Mouse (Mus musculus): ENCODE data around the gene Cd5l. TPM values are rescaled to one million over a fixed set of nuclear protein-coding genes. Genes with fewer than 3 reads are reported as not detected.
A peak's percentile ranks its signal among the peaks of the same experiment; 100 is the strongest.

Gene Cd5l
- polyA plus RNA-seq, 1 experiment from 2014 or later: 0.36 TPM

GRCm38 (mm10) chr3:87409196-87409935 is 51.7 kb downstream of the Cd5l start:
- no peak for ATAC-seq (ENCODE audit: insufficient number of reproducible peaks, low FRiP score, low TSS enrichment, low read depth)
- H3K4me3 ChIP-seq (replicated peaks): no peak overlapping the region
- no peaks in the 10 kb centered on the region for H3K36me3 ChIP-seq
- WGBS: 81% methylated on average over 4 of the region's 4 CpGs
- no peaks in the 10 kb centered on the region for H3K9me3 ChIP-seq (replicated peaks)
- no peaks in the 10 kb centered on the region for H3K27me3 ChIP-seq
- H3K4me2 ChIP-seq (replicated peaks): no peak overlapping the region
- no peak overlapping the region for H3K27ac ChIP-seq (replicated peaks)
- H3K4me1 ChIP-seq: no peaks in the 10 kb centered on the region
- H3K9ac ChIP-seq: no peak overlapping the region

- WGBS: 84% methylated on average over 6 of the region's 6 CpGs
- Histone ChIP-seq H3K4me2 (replicated peaks) (no peak overlapping the region), H3K27ac (replicated peaks) (no peak overlapping the region), H3K27me3 (no peaks in the 10 kb centered on the region), H3K9me3 (replicated peaks) (no peaks in the 10 kb centered on the region), H3K4me3 (replicated peaks) (no peak overlapping the region), H3K4me1 (no peaks in the 10 kb centered on the region), H3K36me3 (no peaks in the 10 kb centered on the region), H3K9ac (no peak overlapping the region)
- ATAC-seq (ENCODE audit: insufficient number of reproducible peaks, low FRiP score, low TSS enrichment, low read depth): no peak
These were observed 52.9 kb downstream of the Cd5l start for GRCm38 (mm10) chr3:87410605-87411004.

GRCm38 (mm10) chr3:87411150-87411549 is 53.5 kb downstream of the Cd5l start:
- Histone ChIP-seq H3K27me3 (no peaks in the 10 kb centered on the region), H3K27ac (replicated peaks) (no peak overlapping the region), H3K4me1 (no peaks in the 10 kb centered on the region), H3K36me3 (no peaks in the 10 kb centered on the region), H3K4me3 (replicated peaks) (no peak overlapping the region), H3K4me2 (replicated peaks) (no peak overlapping the region), H3K9me3 (replicated peaks) (no peaks in the 10 kb centered on the region), H3K9ac (no peak overlapping the region)
- peak; percentile 24; the same call in 1 of the 2 replicates for ATAC-seq (ENCODE audit: insufficient number of reproducible peaks, low FRiP score, low TSS enrichment, low read depth)
- WGBS: 12% methylated on average over 12 of the region's 12 CpGs

GRCm38 (mm10) chr3:87420645-87421044 is 63.0 kb downstream of the Cd5l start:
- ATAC-seq (ENCODE audit: insufficient number of reproducible peaks, low FRiP score, low TSS enrichment, low read depth): no peak
- H3K36me3 ChIP-seq: no peaks in the 10 kb centered on the region
- no peaks in the 10 kb centered on the region for H3K4me1 ChIP-seq
- 60% methylated on average over 1 of the region's 1 CpGs for WGBS
- no peak overlapping the region for H3K4me2 ChIP-seq (replicated peaks)
- H3K4me3 ChIP-seq (replicated peaks): no peak overlapping the region
- H3K9me3 ChIP-seq (replicated peaks): no peaks in the 10 kb centered on the region
- no peak overlapping the region for H3K9ac ChIP-seq
- no peaks in the 10 kb centered on the region for H3K27me3 ChIP-seq
- no peak overlapping the region for H3K27ac ChIP-seq (replicated peaks)

Other genes starting within 250 kb of the Cd5l start
- 19.6 and 20.1 TPM in 2 replicates for gene Kirrel, start 183.1 kb upstream of the Cd5l start, polyA plus RNA-seq (2015; fragmentation: Nextera tagmentation; extraction: Ambion mirVana)
- 17.9 and 18.4 TPM in 2 replicates for gene Fcrls, start 94.1 kb upstream of the Cd5l start, polyA plus RNA-seq (2015; fragmentation: Nextera tagmentation; extraction: Ambion mirVana)
- gene Fcrl1, start 18.5 kb downstream of the Cd5l start, polyA plus RNA-seq (2015; fragmentation: Nextera tagmentation; extraction: Ambion mirVana): 0.23 and 0.35 TPM in 2 replicates
- not detected in 2 replicates for gene Fcrl5, start 77.9 kb downstream of the Cd5l start, polyA plus RNA-seq (2015; fragmentation: Nextera tagmentation; extraction: Ambion mirVana)
- 23.2 and 23.8 TPM in 2 replicates for gene Etv3, start 167.5 kb downstream of the Cd5l start, polyA plus RNA-seq (2015; fragmentation: Nextera tagmentation; extraction: Ambion mirVana)